Mouse (Mus musculus) myocyte (in vitro differentiated cells): Measurements from ENCODE around the gene Diras1. TPM values are rescaled to one million over a fixed set of nuclear protein-coding genes. Genes with fewer than 3 reads are reported as not detected.

ENCODE experiments used
- H3K27me3 ChIP-seq: one replicate; pipeline ENCODE4 v1.6.1; 2011; ENCODE audit not compliant: control insufficient read depth, insufficient read depth, insufficient read length
- H3K36me3 ChIP-seq: one replicate; pipeline ENCODE4 v1.6.1; 2011; ENCODE audit not compliant: control insufficient read depth, insufficient read depth
- H3K4me2 ChIP-seq: one replicate; pipeline ENCODE4 v1.6.1; 2011; ENCODE audit warnings: low read depth, control low read depth
- H3K4me3 ChIP-seq: one replicate; pipeline ENCODE4 v1.5.1; 2011; ENCODE audit warnings: mild to moderate bottlenecking, control low read depth, moderate library complexity
- H3K79me2 ChIP-seq: one replicate; pipeline ENCODE4 v1.6.1; 2011; ENCODE audit not compliant: control insufficient read depth, insufficient read depth
- H3ac ChIP-seq: one replicate; pipeline ENCODE4 v1.6.1; 2011; ENCODE audit not compliant: control insufficient read depth, insufficient read length
- CEBPB ChIP-seq: IDR thresholded peaks from 2 replicates; pipeline ENCODE4 v1.6.1; 2011; ENCODE audit warnings: mild to moderate bottlenecking, moderate library complexity; ENCODE audit not compliant: poor library complexity, insufficient read depth, severe bottlenecking
- E2F4 ChIP-seq: IDR thresholded peaks from one replicate; pipeline ENCODE4 v1.6.1; 2011; ENCODE audit warnings: mild to moderate bottlenecking, control low read depth, moderate library complexity; ENCODE audit not compliant: insufficient read depth
- MAX ChIP-seq: IDR thresholded peaks from one replicate; pipeline ENCODE4 v1.6.1; 2011; ENCODE audit warnings: low read depth, mild to moderate bottlenecking, control low read depth
- MYOD1 ChIP-seq, 3 experiments: IDR thresholded peaks; one replicate each; pipeline ENCODE4 v1.6.1; 2011; ENCODE audit warnings: control low read depth in 2 of 3, low read depth in 2 of 3, mild to moderate bottlenecking in 2 of 3, moderate library complexity in 1 of 3; ENCODE audit not compliant: insufficient read length in 2 of 3, control insufficient read depth in 1 of 3
- MYOG ChIP-seq, 3 experiments: IDR thresholded peaks; one replicate each; pipeline ENCODE4 v1.6.1; 2011; ENCODE audit warnings: control low read depth in 2 of 3, low read depth in 2 of 3, mild to moderate bottlenecking in 2 of 3; ENCODE audit not compliant: insufficient read length in 2 of 3, control insufficient read depth in 1 of 3, insufficient read depth in 1 of 3
- POLR2A ChIP-seq: IDR thresholded peaks from one replicate; pipeline ENCODE4 v1.6.1; 2011; ENCODE audit warnings: low read depth, mild to moderate bottlenecking, control low read depth, moderate library complexity; ENCODE audit not compliant: insufficient read length
- POLR2AphosphoS2 ChIP-seq: IDR thresholded peaks from one replicate; pipeline ENCODE4 v1.6.1; 2011; ENCODE audit warnings: low read depth, control low read depth; ENCODE audit not compliant: insufficient read length
- REST ChIP-seq: IDR thresholded peaks from one replicate; pipeline ENCODE4 v1.6.1; 2011; ENCODE audit warnings: mild to moderate bottlenecking, control low read depth, moderate library complexity; ENCODE audit not compliant: insufficient read depth, insufficient read length
- SRF ChIP-seq: IDR thresholded peaks from one replicate; pipeline ENCODE4 v1.6.1; 2011; ENCODE audit warnings: low read depth; ENCODE audit not compliant: control insufficient read depth, insufficient read length
- TCF12 ChIP-seq: IDR thresholded peaks from one replicate; pipeline ENCODE4 v1.6.1; 2011; ENCODE audit warnings: mild to moderate bottlenecking, control low read depth; ENCODE audit not compliant: poor library complexity, insufficient read depth, severe bottlenecking
- TCF3 ChIP-seq: IDR thresholded peaks from one replicate; pipeline ENCODE4 v1.6.1; 2011; ENCODE audit warnings: low read depth, control low read depth; ENCODE audit not compliant: insufficient read length
- USF1 ChIP-seq: IDR thresholded peaks from one replicate; pipeline ENCODE4 v1.6.1; 2011; ENCODE audit warnings: low read depth, mild to moderate bottlenecking, control low read depth, moderate library complexity
- polyA plus RNA-seq: library from polyadenylated mRNA; unstranded; fragments of >200 nt; fragmentation: generic; extraction: Trizol; gene quantifications from one replicate; pipeline ENCODE4 v1.2.1, GENCODE M21; 2012; ENCODE audit warnings: missing spikeins

Diras1 gene
- polyA plus RNA-seq, 1 experiment, result 0.42 TPM

- TF ChIP-seq TCF12, result no peak
- no peak for TF ChIP-seq TCF3
- TF ChIP-seq POLR2A, result no peak
- TF ChIP-seq SRF, result no peak
- no peak for TF ChIP-seq POLR2AphosphoS2
- no peak for TF ChIP-seq CEBPB
- TF ChIP-seq USF1, result no peak
- TF ChIP-seq MYOG (IDR thresholded peaks at IDR 0.05; ENCODE audit: control insufficient read depth in 1 of 3, insufficient read depth in 1 of 3, insufficient read length in 2 of 3, low read depth in 2 of 3), result no peak
- no peak for TF ChIP-seq MAX
- TF ChIP-seq E2F4, result no peak
- TF ChIP-seq REST, result no peak
- TF ChIP-seq MYOD1 (IDR thresholded peaks at IDR 0.05; ENCODE audit: control insufficient read depth in 1 of 3, insufficient read length in 2 of 3, low read depth in 2 of 3), result no peak
- Histone ChIP-seq H3K36me3 (no peaks in the 10 kb centered on the region), H3K79me2 (no peaks in the 10 kb centered on the region), H3K27me3 (no peaks in the 10 kb centered on the region), H3K4me3 (no peak overlapping the region), H3ac (no peak overlapping the region), H3K4me2 (no peak overlapping the region)
Measured at GRCm38 (mm10) chr10:80989446-80989845, 36.0 kb downstream of the Diras1 start.

DNA sequence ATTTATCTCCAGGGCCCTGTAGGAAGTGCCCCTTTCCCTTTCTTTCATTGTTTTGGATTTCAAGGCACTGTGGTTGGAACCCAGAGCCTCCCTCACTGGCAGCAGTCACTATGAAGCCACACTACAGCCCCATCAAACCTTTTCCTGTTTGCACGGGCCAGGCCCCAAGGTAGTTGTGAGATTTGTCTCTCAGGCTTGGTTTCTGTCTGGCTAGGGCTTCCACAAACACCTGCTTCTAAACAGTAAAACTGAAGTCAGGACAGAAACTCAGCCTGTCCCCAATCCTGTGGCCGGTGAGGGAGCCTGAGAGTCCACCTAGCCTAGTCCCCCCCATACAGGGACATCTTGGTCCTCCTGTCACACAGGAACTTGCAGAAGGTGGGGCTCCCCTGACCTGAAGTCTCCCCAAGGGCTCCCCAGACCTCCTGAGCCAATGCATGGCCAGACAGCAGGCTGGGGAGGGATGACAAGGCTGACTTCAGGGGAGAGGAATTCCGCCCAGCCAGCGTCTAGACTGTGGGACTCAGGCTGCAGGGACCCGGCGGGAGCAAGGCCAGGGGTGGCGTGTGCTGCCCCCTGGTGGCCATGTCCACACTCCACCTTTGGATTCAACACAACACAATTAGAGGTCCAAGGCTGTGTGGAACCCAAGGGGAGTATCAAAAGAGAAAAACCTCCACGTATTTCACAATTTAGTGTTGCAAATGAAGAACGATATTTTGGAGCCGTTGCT lies 37.6 kb downstream of the Diras1 start:
- peak in 1 of 3 experiments; percentile 29 for TF ChIP-seq MYOD1 (IDR thresholded peaks at IDR 0.05; ENCODE audit: control insufficient read depth in 1 of 3, insufficient read length in 2 of 3, low read depth in 2 of 3)
- TF ChIP-seq MAX, result no peak
- peak in 1 of 3 experiments; percentile 48 for TF ChIP-seq MYOG (IDR thresholded peaks at IDR 0.05; ENCODE audit: control insufficient read depth in 1 of 3, insufficient read depth in 1 of 3, insufficient read length in 2 of 3, low read depth in 2 of 3)
- no peak for TF ChIP-seq CEBPB
- Histone ChIP-seq H3K4me2 (peak overlapping the region; percentile 64), H3ac (no peak overlapping the region), H3K79me2 (no peaks in the 10 kb centered on the region), H3K4me3 (no peak overlapping the region), H3K36me3 (no peaks in the 10 kb centered on the region), H3K27me3 (no peaks in the 10 kb centered on the region)

DNA sequence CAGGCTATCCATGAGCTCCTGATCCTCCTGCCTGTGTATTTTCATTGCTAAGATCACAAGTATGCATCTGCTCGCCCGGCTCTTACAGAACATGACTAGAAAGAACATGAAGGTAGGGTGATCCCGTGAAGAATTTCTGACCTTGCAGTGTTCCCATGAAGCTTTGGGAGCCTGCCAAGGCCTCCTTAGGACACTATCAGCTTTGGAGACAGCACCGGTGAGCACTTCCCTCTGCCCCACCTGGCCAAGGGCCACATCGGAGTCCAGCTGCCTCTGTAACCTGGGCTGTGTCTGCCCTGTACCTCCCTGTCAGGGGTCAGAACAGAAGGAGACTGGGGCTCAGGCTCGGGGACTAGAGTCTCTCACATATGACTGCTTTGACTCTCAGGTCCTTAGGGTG lies 38.7 kb downstream of the Diras1 start:
- Histone ChIP-seq H3K4me3 (no peak overlapping the region), H3K4me2 (no peak overlapping the region), H3K79me2 (no peaks in the 10 kb centered on the region), H3K27me3 (no peaks in the 10 kb centered on the region), H3K36me3 (no peaks in the 10 kb centered on the region), H3ac (no peak overlapping the region)
- TF ChIP-seq SRF (no peak), MAX (no peak), TCF3 (no peak), USF1 (no peak), MYOG (IDR thresholded peaks at IDR 0.05; ENCODE audit: control insufficient read depth in 1 of 3, insufficient read depth in 1 of 3, insufficient read length in 2 of 3, low read depth in 2 of 3) (no peak), POLR2AphosphoS2 (no peak), REST (no peak), MYOD1 (IDR thresholded peaks at IDR 0.05; ENCODE audit: control insufficient read depth in 1 of 3, insufficient read length in 2 of 3, low read depth in 2 of 3) (no peak), TCF12 (no peak), CEBPB (no peak), E2F4 (no peak), POLR2A (no peak)

DNA sequence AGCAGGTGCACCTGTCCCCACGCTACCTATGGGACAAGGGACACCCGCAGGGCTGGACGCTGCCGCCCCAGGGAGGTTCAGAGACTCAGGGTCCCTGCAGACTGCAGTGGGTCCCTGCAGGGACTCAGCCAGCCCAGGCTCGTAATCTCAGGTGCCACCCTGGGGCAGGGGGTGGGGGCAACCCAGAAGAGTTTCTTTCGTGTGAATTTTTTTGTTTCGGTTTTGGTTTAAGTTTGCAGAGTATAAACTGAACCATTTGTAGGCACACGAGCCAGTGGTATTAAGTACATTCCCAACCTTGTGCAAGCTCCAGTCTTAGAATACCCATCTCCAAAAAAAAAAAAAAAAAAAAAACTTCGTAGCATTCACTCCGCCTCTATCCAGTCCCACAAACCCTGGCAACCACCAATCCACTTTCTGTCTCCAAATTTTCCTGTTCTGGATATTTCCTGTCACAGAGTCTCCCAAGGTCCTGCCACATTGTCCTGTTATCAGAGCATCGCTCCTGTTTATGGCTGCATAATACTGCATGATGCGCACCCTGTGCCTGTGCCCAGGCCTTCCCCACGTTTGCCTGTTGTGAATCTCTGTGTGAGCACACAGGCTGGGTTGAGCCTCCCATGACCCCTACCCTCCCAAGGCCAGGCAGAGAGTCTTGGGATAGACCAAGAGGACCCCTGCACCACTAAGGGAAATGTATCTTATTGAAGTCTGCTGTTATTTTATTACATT lies 39.3 kb downstream of the Diras1 start:
- H3K36me3 ChIP-seq, result no peaks in the 10 kb centered on the region
- no peak overlapping the region for H3ac ChIP-seq
- H3K4me3 ChIP-seq, result no peak overlapping the region
- no peaks in the 10 kb centered on the region for H3K79me2 ChIP-seq
- peak in 1 of 3 experiments; percentile 17 for TF ChIP-seq MYOD1 (IDR thresholded peaks at IDR 0.05; ENCODE audit: control insufficient read depth in 1 of 3, insufficient read length in 2 of 3, low read depth in 2 of 3)
- no peak for TF ChIP-seq SRF
- peak overlapping the region; percentile 72 for H3K4me2 ChIP-seq
- no peaks in the 10 kb centered on the region for H3K27me3 ChIP-seq

DNA sequence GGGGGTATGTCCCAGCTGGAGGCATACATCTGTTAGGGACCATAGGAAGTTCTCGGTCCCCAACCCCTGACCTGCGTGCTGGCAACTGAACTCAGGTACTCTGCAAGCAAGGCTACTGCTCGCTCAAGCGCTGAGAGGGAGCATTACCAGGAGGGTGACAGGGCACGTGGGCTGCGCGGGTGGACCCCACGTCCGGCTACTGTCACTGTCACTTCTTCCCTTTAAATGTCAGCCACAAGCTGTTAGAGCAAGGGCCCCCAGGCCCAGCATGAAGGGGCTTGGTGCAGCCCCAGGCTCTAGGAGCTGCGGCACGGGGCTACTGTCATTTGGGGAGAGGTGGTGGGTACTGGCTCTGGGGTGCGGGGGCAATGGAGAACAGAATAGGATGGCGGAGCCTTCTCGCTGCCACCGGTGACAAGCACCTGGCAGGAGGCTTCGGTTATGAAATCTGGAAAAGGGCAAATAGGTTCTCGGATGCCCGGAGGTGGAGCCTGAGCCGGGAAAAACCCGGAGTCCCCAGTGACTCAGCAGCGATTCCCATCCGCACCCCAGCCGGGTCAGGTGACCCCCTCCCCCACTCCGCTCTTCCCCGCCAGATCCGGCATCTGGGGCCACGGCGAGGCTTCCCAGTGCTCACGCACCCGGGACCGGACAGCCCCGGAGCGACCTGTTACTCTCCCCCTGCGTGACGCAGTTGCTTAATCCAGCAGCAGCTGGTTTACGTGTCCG lies 40.1 kb downstream of the Diras1 start:
- Histone ChIP-seq H3K36me3 (no peaks in the 10 kb centered on the region), H3K79me2 (no peaks in the 10 kb centered on the region), H3K4me3 (no peak overlapping the region), H3K4me2 (peak overlapping the region; percentile 72), H3ac (no peak overlapping the region), H3K27me3 (no peaks in the 10 kb centered on the region)
- TF ChIP-seq TCF12 (no peak), MYOG (IDR thresholded peaks at IDR 0.05; ENCODE audit: control insufficient read depth in 1 of 3, insufficient read depth in 1 of 3, insufficient read length in 2 of 3, low read depth in 2 of 3) (peak in 2 of 3 experiments; percentile 30 to 49), MYOD1 (IDR thresholded peaks at IDR 0.05; ENCODE audit: control insufficient read depth in 1 of 3, insufficient read length in 2 of 3, low read depth in 2 of 3) (peak in 1 of 3 experiments; percentile 69)
